Mouse (Mus musculus): ENCODE data around the gene Pibf1.

Pibf1 gene

DNA sequence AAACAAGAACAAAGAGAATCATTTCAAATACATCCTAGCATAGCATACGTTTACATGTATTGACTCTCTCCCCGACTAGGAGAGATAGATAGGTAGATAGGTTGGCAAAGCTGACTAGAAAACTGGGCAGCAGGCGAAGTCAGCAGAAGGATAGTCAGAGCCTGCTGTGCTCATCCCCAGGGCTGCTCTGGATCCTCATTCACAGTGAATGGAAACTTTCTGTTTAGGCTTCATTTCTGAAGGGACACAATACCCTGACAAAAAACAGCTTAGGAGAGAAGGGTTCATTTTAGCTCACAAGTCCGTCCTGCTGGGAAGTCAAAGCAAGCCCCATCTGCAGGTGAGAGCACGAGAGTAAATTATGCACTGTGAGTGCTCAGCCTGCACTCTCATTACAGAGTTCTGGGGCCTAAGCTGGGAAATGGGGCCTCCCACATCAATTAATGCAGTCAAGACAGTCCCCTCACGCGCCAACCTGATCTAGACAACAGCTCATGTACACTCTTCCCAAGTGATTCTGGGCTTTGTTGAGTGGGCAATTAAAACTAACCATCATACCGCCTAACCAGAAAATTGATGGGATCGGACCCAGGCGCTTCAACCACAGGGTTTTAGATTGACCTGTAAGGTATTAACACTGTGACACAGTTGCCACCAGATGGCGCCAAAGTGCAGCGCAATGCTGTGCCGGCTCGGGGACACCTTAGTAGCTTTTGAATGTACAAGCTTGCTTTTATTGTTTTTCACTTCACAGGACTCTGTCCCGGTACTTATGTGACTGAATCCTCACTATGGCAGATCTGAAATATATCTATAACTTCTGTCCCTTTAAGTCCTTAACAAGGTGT, 42.8 kb downstream of the Pibf1 start:
- DNase-seq = peak; percentile 91

GRCm38 (mm10) chr14:99146841-99147240, 47.6 kb downstream of the Pibf1 start:
- no peak for DNase-seq

GRCm38 (mm10) chr14:99152683-99153082, 53.5 kb downstream of the Pibf1 start:
- no peak for DNase-seq

DNA sequence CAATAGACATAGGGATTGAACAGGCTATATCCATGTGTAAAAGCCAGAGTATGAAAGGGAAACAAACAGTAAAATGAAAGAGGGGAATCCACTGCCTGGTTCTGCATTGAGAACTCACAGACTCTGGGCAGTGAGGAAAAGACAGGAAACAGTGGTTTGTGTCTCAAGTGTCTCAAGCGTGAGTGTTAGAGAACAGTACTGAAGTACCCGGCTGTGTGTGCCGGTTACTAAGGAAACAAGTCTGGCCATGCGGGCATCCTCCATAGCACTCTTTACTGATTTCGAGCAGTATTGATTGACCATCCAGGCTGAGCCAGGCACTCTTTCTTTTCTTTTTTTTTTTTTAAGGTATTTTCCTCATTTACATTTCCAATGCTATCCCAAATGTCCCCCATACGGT, 60.7 kb downstream of the Pibf1 start:
- no peak for DNase-seq

- no peak for DNase-seq
These were observed 63.8 kb downstream of the Pibf1 start for GRCm38 (mm10) chr14:99163051-99163450.

GRCm38 (mm10) chr14:99174138-99174745, 75.0 kb downstream of the Pibf1 start:
- no peak for DNase-seq

DNA sequence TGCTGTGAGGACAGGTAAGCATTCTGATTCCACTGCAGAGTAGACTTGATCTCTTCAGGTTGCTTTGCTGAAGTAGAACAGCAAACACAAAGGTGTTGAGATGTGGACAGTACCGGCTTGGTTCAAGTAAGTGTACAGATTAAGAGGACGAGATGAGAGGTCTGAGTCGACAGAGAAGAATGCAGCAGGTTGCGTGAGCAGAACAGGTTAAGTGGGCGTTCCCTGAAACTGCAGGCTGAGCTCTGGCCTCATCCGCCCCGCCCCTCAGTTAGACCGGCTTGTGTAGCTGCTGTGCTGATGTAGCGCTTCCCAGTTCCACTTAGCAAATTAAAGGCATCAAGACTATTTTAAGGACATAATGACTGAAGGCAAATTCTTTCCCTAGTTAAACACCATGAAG, 77.3 kb downstream of the Pibf1 start:
- peak; percentile 30 for DNase-seq

DNA sequence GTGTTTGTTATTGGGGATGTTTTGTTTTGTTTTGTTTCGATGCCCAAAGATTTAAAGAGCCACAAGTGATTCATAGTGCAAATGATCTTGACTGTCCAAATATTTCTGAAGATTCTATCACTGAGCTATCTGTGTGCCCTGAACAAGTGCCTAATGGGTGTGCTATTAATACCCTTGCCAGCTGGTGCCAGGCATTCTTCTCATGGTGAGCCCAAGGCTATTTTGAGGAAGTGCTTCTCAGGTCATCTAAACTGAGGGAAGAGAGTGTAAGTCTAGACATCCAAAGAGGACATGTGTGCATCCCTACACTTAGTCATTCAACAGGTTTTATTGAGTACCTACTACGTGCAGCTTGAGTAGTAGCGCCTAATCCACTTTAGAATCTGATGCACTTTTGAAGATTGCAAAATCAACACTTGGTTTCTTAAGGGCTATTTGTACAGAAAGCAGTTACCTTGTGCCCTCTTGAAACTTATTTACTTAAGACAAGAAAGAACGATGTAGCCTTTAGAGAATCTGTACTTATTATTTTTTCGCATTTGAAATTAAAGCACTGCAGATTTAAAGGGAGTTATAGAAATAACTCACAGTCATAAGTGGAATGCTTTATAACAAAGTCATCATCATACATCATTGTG, 91.0 kb downstream of the Pibf1 start:
- DNase-seq = no peak

- no peak for DNase-seq
These were observed 106.6 kb downstream of the Pibf1 start for GRCm38 (mm10) chr14:99205865-99206264.

- peak; percentile 12 for DNase-seq
These were observed 107.4 kb downstream of the Pibf1 start for GRCm38 (mm10) chr14:99206591-99206990.

DNA sequence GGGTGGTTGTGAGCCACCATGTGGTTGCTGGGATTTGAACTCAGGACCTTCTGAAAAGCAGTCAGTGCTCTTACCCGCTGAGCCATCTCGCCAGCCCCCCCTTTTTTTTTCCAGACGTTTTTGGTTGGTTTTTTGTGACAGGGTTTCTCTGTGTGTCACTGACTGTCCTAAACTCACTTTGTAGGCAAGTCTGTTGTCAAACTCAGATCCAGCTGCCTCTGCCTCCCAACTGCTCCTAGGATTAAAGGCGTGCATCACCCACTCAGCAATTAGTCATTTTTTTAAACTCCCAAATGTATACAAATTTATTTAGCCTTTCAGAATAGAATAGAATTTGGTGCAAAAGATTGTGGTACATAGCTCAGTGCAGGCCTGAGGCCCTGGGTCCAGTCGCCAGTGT, 111.2 kb downstream of the Pibf1 start:
- no peak for DNase-seq

GRCm38 (mm10) chr14:99218396-99219012, 119.3 kb downstream of the Pibf1 start:
- no peak for DNase-seq

GRCm38 (mm10) chr14:99219757-99220171, 120.5 kb downstream of the Pibf1 start:
- peak; percentile 12 for DNase-seq

DNA sequence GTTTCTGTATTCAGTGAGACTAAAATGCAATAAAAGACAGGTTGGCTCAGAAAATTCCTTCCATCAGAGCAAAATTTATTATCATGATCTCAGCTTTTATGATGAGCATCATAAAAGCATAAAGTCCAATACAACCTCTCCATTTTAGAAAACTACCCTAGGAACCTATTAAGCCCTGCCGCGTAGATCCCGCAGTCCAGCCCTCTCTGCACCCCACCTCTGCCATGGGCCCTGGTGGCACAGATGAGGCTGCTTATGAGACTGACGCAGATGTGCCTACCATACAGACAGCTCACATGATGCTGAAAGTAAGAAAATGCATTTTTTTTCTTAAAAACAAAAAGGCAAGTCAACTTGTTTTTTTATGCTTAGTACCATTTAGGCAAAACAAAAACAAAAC, 126.7 kb downstream of the Pibf1 start:
- DNase-seq = no peak

DNA sequence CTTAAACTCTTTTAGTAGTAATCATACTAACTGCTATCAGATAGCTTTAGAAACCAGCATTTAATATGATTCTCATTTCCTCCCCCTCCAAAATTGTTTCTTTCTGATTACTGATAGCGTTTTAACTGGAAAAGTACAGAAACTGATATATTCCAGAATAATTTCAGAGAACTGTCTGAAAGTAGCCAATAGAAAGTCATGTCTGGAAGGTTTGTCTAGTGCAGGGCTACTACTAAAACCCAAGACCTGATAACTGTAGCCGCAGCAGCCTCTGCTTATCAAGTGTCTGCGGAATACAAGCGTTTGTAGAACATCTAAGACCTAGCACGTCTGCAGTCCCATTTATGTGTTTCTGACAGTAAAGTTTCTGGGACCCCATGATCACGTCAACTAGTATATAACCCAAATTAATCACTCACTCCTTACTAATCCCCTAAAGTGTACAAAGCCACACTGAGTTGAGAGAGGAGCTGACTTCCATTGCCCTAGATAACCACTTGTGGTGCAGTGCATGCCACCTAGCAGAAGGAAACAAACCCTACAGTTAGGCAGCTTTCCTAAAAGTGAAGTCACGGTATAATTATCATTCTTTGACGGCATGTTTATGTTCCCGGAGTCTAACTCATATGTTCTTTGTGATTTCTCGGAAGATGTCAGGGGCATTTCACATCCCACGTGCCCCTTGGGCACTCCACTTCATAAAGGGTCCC, 130.0 kb downstream of the Pibf1 start:
- DNase-seq = no peak

- no peak for DNase-seq
These were observed 133.8 kb downstream of the Pibf1 start for GRCm38 (mm10) chr14:99233056-99233455.

DNA sequence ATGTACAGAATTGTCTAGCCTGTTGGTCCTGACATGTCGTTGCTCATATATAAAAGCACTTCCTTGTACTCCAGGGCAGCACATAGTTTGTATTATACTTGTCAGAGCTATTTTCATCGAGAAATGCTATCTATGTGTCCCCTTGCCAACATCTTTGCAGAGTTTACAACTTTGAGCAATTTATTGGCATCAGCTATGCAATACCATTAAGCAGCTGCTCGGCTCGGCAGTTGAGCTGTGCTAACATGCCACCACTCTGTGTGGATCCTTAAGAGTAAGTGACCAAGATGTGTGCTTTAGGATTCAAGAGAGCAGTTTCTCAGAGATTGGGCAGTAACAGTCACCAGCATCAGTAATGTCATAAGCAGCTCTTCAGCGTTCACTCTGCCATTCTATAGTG, 137.9 kb downstream of the Pibf1 start:
- DNase-seq = no peak

- no peak for DNase-seq
These were observed 141.3 kb downstream of the Pibf1 start for GRCm38 (mm10) chr14:99240563-99240962.

DNA sequence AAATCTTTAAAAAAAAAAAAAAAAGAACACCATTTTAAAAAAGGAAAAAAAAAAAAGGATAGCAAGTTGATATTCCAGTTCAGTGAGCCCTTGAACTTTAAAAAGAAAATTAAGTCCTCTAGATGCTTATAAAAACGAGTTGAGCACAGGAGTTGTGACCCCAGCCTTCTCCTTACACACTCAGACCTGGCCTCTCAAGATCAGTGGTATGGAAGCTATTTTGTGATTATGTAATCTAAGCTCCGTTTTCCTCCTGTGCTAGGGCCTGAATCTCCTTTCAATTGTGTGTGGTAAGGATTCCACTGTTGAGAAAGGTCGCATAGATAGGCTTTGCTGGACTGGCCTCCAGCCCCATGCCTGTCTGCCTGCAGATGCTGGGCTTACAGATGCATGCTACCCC, 145.3 kb downstream of the Pibf1 start:
- no peak for DNase-seq

GRCm38 (mm10) chr14:99262026-99262425, 162.8 kb downstream of the Pibf1 start:
- DNase-seq = no peak

DNA sequence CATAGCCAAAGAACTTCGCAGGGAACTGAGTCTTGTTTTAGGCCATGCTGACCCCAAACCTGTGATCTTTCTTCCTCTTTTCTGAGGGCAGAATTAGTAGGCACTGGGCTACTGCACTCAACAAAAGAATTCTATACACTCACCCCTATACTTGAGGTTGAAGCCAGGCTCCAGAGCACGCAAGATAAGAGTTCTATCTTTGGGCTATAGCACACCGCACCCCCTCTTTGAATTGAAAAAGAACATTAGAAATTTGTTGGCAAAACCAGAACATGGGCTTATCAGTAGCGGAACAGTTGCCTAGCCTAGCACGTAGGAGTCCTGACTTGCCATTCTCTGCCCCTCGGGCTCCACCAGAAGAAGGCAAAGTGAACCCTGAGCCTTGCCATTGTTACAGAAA, 164.6 kb downstream of the Pibf1 start:
- DNase-seq = no peak

GRCm38 (mm10) chr14:99265791-99266190, 166.6 kb downstream of the Pibf1 start:
- no peak for DNase-seq

DNA sequence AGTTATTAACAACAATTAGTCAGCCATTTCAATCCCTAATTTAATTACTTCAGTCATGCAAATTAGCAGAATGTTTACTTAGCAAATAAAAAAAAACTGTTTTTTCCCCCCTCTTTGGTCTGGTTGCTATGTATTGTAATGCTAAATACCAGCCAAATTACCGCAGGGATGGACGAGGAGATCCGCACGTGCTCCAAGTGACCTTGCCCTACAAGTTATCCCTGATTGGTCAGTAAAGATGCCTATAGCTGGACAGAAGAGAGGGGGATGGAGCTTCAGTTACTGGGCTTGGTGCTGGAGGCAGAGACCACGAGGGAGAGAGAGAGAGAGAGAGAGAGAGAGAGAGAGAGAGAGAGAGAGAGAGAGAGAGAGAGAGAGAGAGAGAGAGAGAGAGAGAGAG, 167.5 kb downstream of the Pibf1 start:
- DNase-seq = no peak
